Mouse (Mus musculus) kidney, adult 18-20 months (tissue): ENCODE data around the gene Mmp25.
A peak's percentile ranks its signal among the peaks of the same experiment; 100 is the strongest.

Experiments
- DNase-seq: peaks from one replicate; pipeline ENCODE4 v3.0.0; 2021

Gene Mmp25

DNA sequence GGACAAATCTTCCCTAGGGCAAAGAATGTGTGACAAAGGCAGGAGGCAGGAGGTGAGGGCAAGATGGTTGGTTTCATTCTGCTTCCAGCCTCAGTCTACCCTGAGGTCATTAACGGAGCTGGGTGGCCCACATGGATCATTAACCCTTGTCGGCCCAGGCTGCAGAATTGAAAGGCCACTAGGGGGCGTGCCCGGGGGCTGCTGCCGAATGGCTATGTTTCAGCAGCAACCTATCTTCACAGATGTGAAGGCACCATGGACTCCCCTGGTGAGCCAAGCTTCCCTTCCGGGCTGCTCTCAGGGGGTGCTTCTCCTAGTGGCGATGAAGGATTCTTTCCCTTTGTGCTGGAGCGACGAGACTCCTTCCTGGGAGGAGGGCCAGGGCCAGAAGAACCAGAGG is 16.4 kb upstream of the Mmp25 start:
- DNase-seq = peak; percentile 46

DNA sequence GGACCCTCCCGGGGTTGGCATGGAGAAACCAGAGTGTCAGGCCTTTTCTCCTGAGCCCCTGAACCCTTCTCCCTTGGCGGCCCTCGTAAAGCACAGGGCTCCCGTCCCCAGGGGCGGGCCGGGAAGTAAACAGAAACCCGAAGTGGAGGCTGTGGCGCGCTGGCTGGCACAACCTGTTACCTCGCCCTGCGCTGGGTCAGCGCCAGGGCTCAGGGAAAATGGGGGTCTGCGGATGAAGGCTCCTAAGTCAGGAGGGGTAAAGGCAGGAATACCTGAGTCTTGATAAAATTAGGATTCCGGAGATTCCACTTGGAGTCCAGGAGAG is 15.8 kb upstream of the Mmp25 start:
- DNase-seq = peak; percentile 32

DNA sequence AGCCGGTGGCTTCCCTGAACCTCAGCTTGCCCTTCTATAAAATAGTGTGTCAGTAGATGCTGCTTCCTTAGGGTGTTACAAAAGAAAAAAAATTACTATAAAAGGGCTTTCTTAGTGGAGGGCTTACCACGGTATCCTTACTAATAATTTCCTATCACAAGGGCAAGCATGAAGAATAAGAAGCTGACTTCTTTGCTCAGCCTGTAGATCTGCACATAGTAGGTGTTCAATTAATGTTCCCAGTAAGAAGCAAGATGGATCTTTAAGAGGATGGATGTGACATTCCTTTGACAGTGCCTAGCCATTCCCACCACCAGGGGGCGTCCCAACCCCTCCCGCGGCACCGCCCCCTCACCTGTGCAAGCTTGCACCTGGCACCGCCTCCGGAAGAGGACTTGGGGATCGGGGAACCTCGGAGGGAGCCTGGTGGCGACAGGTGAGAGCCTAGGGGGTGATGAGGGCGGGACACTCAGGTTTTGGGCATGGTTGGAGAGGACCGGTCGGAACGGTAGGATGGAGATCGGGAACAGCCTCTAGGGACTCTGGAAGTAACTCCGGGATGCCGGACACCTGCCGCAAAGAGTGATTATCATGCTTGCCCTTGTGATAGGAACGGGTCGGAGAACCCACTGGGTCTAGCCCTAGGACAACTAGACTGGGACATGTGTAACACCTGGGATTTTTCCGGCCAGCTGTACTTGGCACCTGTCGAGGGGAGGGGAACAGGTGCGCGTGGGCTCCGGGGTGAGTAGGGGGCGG is 15.2 kb upstream of the Mmp25 start, which contains the start of gene Bicdl2:
Bicdl2 (plus strand) TSS at position 390 of the 759 bp plus-strand sequence.
- DNase-seq = peak; percentile 89

DNA sequence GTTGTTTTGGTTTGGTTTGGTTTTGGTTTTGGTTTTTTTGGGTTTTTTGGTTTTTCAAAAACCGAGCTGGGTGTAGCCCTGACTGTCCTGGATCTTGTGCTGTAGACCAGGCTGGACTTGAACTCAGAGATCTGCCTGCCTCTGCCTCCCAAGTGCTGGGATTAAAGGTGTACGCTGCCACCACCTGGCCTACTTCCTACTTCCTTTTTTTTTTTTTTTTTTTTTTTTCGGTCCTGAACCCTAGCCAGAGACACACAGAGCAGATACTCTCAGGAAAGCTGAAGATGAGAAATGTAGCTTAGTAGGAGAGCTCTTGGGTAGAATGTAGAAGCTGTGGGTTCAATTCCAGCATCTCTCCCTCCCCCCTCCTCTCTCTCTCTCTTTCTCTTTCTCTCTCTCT is 13.4 kb upstream of the Mmp25 start:
- no peak for DNase-seq

DNA sequence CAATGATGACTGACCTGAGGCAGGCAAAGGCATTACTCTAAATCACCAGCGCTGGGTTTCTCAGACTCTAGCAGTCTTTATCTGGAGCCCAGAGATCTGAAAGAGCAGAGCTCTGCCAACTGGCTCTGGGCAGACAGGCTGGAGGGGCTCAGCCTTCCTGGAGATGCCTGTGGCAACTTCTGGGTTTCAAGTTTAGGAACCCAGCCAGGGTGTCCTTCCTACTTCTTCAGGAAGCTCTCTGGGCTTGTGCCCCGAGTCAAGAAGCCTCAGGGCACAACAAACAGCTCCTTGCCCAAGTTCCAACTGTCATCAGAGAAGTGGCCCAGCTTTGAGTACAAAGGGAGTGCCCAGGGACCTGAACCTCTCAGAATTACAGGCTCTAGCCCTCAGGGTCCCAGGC is 9.3 kb upstream of the Mmp25 start:
- DNase-seq = no peak

DNA sequence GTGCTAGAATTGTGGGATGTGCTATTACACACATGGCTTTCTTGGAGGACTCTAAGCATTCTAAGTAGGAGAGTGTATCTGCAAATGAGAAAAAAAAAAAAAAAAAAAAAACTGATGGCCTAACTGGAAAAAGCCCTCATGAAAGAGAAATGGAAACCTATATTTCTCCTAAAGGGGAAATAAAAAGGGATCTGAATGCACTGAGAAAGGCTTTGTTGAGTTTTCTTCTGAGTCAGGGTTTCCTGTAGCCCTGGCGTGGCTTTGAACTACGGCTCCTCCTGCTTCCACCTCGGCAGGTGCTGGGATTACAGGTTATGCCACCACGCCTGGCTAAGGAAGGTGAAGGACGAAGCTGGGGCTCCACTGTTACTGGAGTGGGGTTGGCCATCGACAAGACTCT is 8.9 kb upstream of the Mmp25 start:
- DNase-seq = no peak

DNA sequence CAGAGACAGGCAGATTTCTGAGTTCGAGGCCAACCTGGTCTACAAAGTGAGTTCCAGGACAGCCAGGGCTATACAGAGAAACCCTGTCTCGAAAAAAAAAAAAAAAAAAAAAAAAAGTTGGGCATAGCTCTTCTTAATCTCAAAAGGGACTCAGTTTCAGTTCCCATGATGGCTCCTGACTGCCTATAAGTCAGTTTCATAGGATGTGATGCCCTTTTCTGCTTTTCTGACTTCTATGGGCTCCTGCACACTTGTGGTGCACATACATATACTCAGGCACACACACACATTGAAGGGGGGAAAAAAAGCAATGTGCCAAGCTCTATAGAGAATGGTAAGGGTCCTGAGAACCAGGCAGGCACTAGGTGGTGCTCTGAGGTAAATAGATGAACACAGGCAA is 8.2 kb upstream of the Mmp25 start:
- DNase-seq = no peak

DNA sequence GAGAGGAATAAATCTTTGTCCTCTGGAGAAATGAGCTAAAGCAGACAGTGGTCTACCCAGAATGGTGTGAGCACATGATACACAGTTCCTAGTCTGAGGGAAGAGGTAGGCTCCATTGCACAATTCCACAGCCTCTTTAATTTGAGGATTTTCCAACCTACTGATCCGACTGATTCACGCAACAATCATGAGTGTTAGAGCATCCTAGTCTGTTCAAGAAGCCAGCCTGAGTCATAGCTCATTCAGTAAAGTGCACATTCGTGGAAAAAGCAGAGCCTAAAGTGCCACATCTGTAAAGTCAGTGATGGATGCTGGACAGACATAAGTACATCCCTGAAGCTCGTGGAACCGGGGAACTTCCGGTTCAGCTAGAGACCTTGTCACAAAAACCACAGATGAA is 6.3 kb upstream of the Mmp25 start:
- no peak for DNase-seq

DNA sequence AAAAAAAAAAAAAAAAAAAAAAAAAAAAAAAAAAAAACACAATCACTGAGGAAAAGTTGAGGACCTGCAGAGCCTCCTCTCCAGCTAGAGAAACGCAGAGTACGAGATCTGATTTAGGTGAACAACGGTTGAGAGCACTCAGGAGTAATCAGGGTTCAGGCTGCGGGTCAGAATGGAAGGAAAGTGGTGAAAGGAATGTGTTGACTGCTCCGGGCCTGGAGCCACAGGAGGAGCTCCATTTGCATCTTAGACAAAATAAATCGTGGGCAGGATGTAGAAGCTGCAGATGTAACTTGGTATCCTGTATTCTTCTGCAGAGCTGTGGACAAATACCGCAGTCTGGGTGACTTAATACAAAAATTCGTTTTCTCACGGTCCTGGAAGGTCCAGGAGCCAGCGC is 817 bp upstream of the Mmp25 start:
- no peak for DNase-seq

DNA sequence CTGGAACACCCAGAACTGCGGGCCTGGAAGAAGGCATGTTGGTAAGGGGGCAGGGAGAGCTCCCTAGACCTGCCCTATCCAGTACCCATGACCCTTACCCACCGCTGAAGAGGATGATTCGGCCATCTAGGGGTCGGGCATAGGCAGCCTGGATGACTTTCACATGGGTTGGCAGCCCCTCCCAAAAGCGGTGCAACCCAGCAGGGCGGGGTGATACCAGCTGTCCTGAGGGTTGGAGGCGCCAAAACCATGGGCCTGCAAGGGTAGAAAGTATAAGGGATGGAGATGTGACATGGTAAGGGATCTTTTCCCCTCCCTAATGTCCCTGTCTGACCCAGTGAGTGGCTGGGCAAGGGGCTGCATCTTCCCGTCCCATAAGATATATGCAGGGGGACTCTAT is 13.8 kb downstream of the Mmp25 start:
- DNase-seq = no peak

DNA sequence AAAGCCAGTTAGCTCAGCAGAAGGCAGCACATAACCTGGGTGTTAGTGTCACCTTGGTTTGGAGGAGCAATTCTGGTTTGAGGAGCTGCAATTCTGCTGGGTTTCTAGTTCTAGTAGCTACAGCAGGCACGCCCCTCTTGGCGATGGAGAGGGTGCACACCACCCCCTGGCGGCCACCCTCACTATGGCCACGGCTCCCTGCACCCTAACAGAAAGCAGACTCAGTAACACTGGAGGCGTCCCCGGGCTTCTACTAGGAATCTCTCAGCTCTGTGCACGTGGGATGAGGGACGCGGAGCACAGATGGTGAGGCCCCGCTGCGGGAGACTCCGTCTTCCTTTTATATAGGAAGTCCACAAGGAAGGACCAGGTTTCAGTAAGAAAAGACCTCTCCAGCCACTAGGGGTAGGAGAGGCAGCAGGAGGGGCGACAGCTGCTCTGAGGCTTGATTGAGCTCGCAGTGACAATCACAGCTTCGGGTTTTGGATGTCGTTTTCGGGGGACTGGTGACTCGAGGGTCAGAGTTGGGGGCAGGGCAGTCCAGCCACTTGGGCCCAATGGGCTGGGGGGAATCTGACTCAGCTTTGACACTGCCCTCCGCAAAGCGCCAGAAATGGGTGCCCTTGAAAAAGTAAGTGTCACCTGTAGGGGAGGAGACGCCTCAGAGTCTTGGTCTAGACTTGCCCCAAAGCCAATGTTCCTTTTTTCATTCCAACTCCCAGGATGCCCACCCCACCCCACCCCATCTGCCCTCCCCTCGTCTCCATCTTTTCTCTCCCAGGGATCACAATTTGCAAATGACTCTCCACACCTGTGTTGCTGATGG is 14.7 kb downstream of the Mmp25 start:
- peak; percentile 76 for DNase-seq

DNA sequence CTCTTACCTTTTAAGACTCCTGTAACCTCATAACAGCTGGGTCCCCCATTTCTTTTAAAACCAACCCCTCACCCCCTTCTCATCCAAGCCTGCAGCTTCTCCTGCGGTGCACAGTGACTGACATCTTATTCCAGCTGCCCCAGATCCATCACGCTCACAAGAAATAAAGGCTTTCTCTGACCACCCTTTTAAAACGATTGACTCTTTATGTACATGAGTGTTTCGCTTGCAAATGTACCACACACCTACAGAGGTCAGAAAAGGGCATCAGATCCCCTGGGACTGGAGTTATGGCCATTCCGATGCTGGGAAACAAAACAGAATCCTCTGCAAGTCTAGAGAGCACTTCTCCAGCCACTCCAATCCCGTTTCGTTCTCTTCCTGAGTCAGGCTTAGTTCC is 17.3 kb downstream of the Mmp25 start:
- no peak for DNase-seq

DNA sequence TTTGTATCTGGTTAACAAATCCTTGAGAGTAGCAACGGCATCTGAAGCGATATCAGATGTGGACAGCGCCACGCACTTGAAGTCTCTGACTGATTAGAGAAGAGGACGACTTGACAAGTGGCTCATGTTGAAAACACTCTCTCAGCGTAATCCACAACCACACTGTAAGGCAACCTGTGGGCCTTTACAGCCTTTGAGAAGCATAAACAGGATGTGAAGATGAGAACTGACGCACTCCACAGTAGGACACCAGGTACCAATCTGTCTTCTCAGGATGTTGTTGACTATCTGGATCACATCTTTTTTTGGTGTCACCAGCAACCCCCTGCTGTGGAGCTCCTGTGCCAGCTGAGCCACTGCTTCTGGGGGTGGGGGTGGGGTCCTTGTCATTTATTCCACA is 24.7 kb downstream of the Mmp25 start:
- no peak for DNase-seq

DNA sequence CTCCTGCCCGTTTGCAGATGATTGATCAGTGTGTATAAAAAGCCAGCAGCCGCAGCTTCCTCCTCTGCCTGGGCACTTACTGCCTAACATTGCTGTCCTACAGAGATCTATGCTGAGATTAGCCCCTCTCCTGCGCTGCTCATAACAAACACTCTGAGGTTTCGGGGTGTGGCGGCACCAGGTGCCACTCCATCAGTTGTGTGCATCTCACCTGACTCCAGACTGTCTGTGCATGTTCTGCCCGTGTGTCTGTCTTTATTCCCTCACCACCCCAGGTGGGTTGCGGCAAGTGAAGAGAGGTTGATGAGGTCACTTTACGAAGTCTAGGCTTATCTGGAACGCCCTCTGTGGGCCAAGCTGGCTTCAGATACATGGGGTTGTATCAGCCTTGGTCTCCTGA is 28.0 kb downstream of the Mmp25 start:
- DNase-seq = no peak

DNA sequence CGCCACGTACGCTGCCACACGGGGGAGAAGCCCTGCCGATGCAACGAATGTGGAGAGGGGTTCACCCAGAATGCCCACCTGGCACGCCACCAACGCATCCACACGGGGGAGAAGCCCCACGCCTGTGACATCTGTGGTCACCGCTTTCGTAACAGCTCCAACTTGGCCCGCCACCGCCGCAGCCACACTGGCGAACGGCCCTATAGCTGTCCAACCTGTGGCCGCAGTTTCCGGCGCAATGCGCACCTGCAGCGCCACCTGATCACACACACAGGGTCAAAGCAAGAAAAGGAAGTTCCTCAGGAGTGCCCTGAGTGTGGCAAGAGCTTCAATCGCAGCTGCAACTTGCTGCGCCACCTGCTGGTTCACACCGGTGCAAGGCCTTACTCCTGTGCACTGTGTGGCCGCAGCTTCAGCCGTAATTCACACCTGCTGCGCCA is 34.7 kb downstream of the Mmp25 start:
- DNase-seq = peak; percentile 67

DNA sequence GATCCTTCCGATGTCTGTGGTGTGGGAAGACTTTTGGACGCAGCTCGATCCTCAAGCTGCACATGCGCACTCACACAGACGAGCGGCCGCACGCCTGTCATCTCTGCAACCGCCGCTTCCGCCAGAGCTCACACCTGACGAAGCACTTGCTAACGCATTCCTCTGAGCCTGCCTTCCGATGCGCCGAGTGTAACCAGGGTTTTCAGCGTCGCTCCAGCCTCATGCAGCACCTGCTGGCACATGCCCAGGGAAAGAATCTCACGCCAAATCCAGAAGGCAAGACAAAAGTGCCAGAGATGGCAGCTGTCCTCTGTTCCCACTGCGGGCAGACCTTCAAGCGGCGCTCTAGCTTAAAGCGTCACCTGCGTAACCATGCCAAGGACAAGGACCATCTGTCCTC is 35.5 kb downstream of the Mmp25 start:
- no peak for DNase-seq

DNA sequence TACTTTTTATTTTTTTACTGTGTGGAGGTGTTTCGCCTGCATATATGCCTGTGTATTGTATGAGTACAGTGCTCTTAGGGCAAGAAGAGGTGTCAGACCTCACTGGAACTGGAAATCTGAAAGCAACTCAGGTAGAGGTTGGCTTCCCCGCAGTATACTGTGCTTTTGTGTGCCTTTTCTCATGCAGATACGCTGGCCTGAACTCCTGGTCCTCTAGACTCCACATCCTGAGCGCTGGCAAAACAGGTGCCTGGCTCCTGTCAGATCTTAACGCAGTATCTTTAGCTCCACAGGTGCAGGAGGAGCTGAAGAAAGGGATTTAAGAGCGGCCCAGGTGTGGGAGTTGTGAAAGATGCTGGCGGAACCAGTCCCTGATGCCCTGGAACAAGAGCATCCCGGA is 39.9 kb downstream of the Mmp25 start:
- DNase-seq = no peak

DNA sequence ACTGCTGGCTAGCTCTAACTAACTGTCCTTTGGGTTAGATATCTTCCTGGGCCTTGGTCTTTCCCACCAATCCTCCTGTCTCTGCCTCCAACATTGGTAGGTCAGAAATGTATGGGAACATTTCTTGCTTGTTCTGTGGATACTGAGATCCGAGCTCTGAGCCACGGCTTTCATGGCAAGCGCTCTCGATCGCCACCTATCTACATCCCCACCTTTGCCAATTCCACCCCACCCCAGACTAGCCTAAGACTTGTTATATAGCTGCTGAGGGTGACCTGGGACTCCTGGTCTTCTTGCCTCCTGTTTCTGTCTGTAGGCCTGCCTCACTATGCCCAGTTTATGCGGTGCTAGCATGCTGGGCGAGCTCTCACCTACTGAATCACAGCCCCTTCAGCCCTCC is 40.7 kb downstream of the Mmp25 start:
- DNase-seq = no peak

DNA sequence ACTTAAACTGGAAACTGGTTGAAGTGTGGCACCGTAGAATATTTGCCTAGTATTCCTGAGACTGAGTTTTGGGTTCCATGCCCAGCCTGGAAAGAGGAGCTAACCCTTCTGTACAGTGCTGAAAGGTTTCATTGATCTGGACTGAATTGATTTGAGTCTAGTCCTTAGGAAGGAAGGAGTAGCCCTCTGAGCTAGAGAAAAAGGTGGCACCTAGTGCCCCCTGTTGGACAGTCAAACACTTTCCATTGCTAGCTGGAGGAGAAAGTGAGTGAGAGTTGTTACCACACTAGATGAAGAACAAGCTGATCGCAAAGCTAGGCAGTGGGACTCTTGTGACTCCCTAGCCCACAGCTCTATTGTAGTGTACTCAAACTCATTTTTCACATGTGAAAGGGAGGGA is 41.5 kb downstream of the Mmp25 start:
- DNase-seq = peak; percentile 13

DNA sequence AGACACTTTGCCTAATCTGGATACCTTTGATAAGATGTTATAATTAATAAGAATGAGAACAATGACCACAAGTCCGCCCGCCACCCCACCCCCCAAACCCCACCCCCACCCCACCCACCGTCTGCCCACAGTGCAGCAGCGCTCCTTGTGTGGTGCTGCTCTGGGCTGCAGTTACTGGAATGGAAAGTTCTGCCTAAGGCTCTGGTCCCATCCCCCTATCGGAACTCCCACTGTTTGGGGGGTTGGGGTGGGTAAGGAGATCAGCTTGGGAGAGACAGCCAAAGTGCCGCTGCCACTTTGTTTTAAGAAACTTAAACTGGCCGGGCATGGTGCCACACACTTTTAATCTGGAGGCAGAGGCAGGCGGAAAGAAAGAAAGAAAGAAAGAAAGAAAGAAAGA is 42.0 kb downstream of the Mmp25 start:
- no peak for DNase-seq

DNA sequence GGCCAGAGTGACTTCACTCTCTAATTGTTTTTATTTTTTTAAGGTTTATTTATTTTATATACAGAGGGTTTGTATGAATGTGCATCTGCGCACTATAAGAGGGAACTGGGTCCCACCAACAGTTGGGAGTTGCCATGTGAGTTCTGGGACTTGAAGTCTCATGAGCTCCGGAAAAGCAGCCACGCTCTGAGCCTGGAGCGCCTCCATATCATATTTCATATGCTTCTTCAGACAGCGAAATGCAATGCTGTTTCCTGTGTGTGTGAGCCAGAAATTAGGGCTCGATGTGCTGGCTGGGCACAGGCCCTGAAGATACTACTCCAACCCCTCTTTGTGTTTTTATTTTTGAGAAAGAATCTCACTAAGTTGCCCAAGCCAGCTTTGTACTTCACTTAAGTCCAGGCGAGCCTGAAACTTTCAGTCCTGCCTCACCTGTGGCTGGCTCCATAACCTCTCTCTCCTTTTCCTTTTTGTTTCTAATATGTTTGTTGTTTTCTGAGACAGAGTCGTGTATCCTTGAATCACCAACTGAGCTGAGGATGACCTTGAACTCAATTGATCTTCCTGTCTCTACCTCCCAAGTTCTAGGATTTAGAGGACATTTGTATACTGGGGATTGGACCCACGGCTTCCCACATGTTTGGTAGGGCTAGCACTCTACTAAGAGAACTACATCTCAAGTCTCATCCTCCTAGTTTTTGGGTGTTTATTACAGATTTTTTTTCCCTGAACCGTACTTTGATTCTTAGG is 43.1 kb downstream of the Mmp25 start:
- no peak for DNase-seq

DNA sequence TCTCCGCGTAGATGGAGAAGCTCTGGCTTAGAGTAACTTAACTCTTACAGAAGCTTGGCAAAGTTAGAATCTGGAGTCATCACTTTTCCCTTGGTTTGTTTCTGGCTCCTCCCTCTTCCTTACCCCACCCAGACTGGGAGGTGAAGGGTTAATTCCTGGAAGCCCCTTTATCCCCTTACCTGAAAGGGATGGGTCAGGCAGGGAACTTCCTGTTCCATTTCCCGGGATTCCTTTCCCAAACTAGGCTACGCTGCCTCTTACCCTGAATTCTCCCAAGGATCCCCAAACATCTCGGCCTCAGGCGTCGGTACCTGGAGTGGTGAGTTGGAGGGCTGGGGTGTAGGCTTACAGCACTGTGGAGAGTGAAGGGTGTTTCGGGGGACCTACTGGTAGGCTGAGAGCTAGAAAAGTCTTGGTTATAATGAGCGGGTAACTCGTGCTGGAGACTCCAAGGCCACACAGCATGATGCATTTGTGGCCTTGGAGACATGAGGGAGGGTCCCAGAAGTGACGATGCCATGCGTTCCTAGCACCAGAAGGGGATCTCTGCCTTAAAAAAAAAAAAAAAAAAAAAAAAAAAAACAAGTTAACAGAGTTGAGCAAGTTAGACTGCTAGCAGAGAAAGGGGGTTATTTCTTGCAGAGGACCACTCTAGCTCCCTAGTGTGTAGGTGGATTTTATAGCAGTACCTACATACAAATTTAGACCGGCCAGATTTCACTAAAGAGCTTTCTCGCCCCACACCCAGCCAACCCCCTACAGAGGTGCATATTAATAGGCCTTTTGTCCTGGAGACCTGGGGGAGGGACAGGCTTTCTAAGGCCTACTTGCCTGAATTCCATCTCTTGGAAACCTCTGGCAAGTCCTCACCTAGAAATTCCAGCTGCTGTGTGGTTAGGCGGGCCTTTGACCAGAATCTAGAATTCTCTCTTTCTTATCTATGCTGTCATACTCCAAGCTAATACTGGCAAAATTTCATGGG is 44.1 kb downstream of the Mmp25 start, which contains the start of gene Zscan10:
Zscan10 (plus strand) TSS at position 216 of the 982 bp plus-strand sequence.
- DNase-seq = no peak
